Mouse (Mus musculus) midbrain, embryonic 14.5 days (tissue): ENCODE data around the gene Cetn4. TPM values are rescaled to one million over a fixed set of nuclear protein-coding genes. Genes with fewer than 3 reads are reported as not detected.

Experiments
- ATAC-seq: fragments of 200-750 bp; cut with Nextera tagmentation; 2 replicates; pipeline ENCODE4 v1.8.0; 2017; ENCODE audit warnings: moderate number of reproducible peaks, moderate library complexity; ENCODE audit not compliant: low FRiP score, low TSS enrichment
- DNase-seq: peaks from one replicate; pipeline ENCODE4 v3.0.0-alpha.2; 2015
- H3K27ac ChIP-seq: fragments of 300-500 bp; sonication (generic); replicated peaks from 2 replicates; pipeline ENCODE4 v1.5.1; 2014; ENCODE audit warnings: mild to moderate bottlenecking, low read depth, low read length, moderate library complexity
- H3K27me3 ChIP-seq: fragments of 300-500 bp; sonication (generic); 2 replicates; pipeline ENCODE4 v1.6.1; 2014; ENCODE audit warnings: low read length, control low read depth, mixed read lengths; ENCODE audit not compliant: control insufficient read depth, insufficient read depth
- H3K36me3 ChIP-seq: fragments of 300-500 bp; sonication (generic); 2 replicates; pipeline ENCODE4 v1.6.1; 2014; ENCODE audit warnings: low read length, control low read depth; ENCODE audit not compliant: control insufficient read depth, insufficient read depth
- H3K4me1 ChIP-seq: fragments of 300-500 bp; sonication (generic); 2 replicates; pipeline ENCODE4 v1.6.1; 2014; ENCODE audit warnings: mild to moderate bottlenecking, antibody characterized with exemption, low read length, control low read depth; ENCODE audit not compliant: control insufficient read depth, insufficient read depth
- H3K4me2 ChIP-seq: fragments of 300-500 bp; sonication (generic); 2 replicates; pipeline ENCODE4 v1.6.1; 2014; ENCODE audit warnings: mild to moderate bottlenecking, low read length, moderate library complexity
- H3K4me3 ChIP-seq: fragments of 300-500 bp; sonication (generic); replicated peaks from 2 replicates; pipeline ENCODE4 v1.5.1; 2014; ENCODE audit warnings: low read depth, low read length
- H3K9ac ChIP-seq: fragments of 300-500 bp; sonication (generic); replicated peaks from 2 replicates; pipeline ENCODE4 v1.6.1; 2014; ENCODE audit warnings: mild to moderate bottlenecking, low read length, moderate library complexity
- H3K9me3 ChIP-seq: fragments of 300-500 bp; sonication (generic); 2 replicates; pipeline ENCODE4 v1.6.1; 2016; ENCODE audit warnings: low read length, control low read depth, mixed read lengths; ENCODE audit not compliant: control insufficient read depth
- WGBS: fragments of 180-500 bp; shearing (Covaris S2); extraction: QIAGEN DNeasy Blood & Tissue Kit; methylation state at CpG from one replicate; pipeline ENCODE4 v1.1.7; 2014; 5-methylcytosine and 5-hydroxymethylcytosine counted together
- polyA plus RNA-seq: library from polyadenylated mRNA; unstranded; fragments of >200 nt; fragmentation: Nextera tagmentation; extraction: Ambion mirVana; gene quantifications from 2 replicates; pipeline ENCODE4 v1.2.1, GENCODE M21; 2014

Gene Cetn4
- polyA plus RNA-seq, 1 experiment from 2014 or later: 0.86 TPM

DNA sequence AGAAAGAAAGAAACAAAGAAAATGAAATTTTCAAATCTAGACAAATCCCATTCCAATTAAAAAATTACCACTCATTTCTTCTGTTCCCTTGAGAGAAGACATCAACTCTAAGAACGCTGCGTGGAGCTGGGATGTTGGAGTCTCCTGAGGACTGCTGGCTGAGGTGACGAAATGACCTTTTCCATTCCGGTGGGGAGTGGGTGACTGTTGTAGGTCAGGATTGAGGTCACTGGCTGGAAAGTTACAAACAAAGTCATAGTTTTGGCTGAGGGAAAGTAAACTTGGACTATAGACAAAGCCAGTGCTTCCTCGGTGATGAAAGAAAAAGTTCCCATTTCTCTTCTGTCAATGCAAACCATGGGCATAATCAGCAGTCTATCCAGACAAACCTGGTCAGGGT, 30.3 kb upstream of the Cetn4 start:
- Histone ChIP-seq H3K4me1 (no peaks in the 10 kb centered on the region), H3K27me3 (peaks cover 3% of the 10 kb centered on the region; the same call in 1 of the 2 replicates), H3K36me3 (no peaks in the 10 kb centered on the region), H3K4me3 (no peak overlapping the region), H3K9me3 (no peaks in the 10 kb centered on the region), H3K9ac (no peak overlapping the region), H3K4me2 (no peak overlapping the region), H3K27ac (no peak overlapping the region)
- ATAC-seq: no peak
- DNase-seq: no peak
- WGBS: 78% methylated on average over 5 of the region's 5 CpGs

DNA sequence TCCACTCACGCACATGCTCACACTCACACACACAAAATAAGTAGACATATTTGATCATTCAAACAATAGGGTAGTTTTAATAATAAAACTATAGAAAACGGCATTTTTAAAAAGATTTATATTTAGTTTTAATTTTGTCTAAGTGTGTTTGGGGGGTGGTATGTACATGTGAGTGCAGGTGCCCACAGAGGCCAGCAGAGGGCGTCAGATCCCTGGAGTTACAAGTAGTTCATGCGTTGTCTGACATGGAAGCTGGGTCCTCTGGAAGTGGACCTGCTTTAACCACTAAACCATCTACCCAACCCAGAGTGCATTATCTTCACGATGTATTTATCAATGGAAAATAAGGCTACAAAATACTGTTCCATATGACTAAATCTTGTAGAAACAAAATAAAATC, 28.6 kb upstream of the Cetn4 start:
- no peak for ATAC-seq
- no peak overlapping the region for H3K4me3 ChIP-seq
- H3K27me3 ChIP-seq: no peaks in the 10 kb centered on the region
- WGBS: 69% methylated on average over 5 of the region's 5 CpGs
- no peak overlapping the region for H3K9ac ChIP-seq
- no peaks in the 10 kb centered on the region for H3K36me3 ChIP-seq
- H3K4me2 ChIP-seq: no peak overlapping the region
- no peaks in the 10 kb centered on the region for H3K4me1 ChIP-seq
- H3K9me3 ChIP-seq: no peaks in the 10 kb centered on the region
- H3K27ac ChIP-seq: no peak overlapping the region
- DNase-seq: peak; percentile 18

DNA sequence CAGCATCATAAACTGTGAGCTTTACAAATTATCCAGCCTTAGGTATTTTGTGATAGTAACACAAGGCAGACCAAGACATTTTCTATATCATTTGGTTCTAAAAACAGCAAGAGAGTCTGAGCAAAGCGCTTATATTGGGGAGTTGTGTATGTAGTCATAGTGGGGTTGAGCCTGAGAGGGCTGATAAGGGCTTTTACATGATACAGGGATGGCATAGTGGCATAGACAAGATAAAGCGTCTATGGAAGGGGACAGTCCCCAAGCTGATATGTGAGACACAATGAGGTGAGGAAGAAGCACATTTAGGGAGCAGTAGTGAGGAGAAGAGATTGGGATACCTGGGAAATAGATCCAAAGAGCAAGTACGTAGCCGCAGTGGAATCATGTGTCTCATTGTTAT, 21.5 kb upstream of the Cetn4 start:
- Histone ChIP-seq H3K9ac (no peak overlapping the region), H3K27me3 (no peaks in the 10 kb centered on the region), H3K4me3 (no peak overlapping the region), H3K4me2 (no peak overlapping the region), H3K4me1 (no peaks in the 10 kb centered on the region), H3K36me3 (no peaks in the 10 kb centered on the region), H3K27ac (no peak overlapping the region), H3K9me3 (no peaks in the 10 kb centered on the region)
- ATAC-seq: no peak
- WGBS: 90% methylated on average over 4 of the region's 4 CpGs
- DNase-seq: no peak

DNA sequence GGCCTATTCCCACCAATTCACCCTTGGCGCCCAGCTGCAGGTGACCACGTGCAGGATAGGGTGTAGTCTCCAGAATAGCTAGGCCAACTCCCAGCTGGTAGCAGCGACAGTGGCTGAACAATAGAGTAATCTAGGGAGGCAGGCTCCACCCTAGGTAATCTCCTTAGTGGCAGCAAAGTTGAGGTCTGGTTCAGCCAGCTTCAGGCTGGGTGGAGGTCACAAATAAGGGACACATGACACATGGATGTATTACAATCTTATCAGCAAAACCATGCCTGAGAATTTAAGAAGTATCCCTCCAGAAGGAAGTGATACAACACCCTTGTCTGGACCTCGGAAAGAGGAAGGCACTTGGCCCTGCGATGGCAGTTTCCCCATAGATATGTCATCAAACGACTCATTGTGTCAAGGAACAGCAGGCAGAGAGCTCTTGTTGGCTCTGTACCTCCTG, 19.5 kb upstream of the Cetn4 start:
- no peak overlapping the region for H3K4me3 ChIP-seq
- H3K4me2 ChIP-seq: no peak overlapping the region
- no peak for ATAC-seq
- no peaks in the 10 kb centered on the region for H3K4me1 ChIP-seq
- H3K27ac ChIP-seq: no peak overlapping the region
- H3K27me3 ChIP-seq: no peaks in the 10 kb centered on the region
- no peak overlapping the region for H3K9ac ChIP-seq
- H3K36me3 ChIP-seq: no peaks in the 10 kb centered on the region
- no peaks in the 10 kb centered on the region for H3K9me3 ChIP-seq
- whole genome bisulfite sequencing: 68% methylated on average over 6 of the region's 6 CpGs
- no peak for DNase-seq

DNA sequence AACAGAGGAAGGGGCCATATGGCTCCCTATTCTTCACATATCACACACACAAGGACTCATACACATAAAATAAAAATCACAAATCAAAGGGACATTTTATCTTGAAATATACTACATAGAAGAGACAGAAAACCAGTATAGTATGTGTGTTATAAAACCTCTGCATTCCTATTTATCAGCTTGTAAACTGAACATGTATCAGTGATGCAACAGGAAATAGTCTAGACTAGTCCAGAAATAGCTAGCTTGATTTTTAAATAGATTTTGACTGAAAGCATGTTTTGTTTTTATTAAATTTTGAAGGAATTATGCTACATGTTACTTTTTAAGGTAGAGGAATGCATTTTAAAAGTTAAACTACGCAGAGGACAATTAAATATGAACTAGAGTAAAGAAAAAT, 17.5 kb upstream of the Cetn4 start:
- WGBS: 88% methylated on average over 1 of the region's 1 CpGs
- Histone ChIP-seq H3K9ac (no peak overlapping the region), H3K4me1 (no peaks in the 10 kb centered on the region), H3K4me3 (no peak overlapping the region), H3K27me3 (no peaks in the 10 kb centered on the region), H3K4me2 (no peak overlapping the region), H3K9me3 (no peaks in the 10 kb centered on the region), H3K27ac (no peak overlapping the region), H3K36me3 (no peaks in the 10 kb centered on the region)
- ATAC-seq (no peak), DNase-seq (no peak)

DNA sequence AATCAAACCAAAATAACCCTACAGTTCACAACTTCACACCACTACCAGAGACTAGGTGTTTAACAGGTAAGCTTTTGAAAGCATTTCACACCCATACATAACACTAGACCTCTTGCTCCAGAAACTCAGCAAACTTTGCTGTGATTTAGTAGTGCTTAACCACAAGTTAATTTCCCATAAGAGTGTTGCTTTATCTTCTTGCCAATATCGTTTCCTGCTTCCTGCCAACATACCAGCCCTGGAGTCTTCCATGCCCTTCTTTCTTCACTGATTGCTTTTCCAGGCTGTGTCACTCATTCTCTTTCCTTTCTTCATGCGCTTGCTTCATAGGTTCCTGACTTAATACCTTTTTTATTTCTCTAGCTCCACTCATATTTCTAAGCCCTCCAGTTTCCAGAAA, 16.0 kb upstream of the Cetn4 start:
- DNase-seq (no peak), ATAC-seq (no peak)
- H3K4me3 ChIP-seq: no peak overlapping the region
- 89% methylated on average over 2 of the region's 2 CpGs for WGBS
- no peaks in the 10 kb centered on the region for H3K36me3 ChIP-seq
- no peaks in the 10 kb centered on the region for H3K9me3 ChIP-seq
- no peak overlapping the region for H3K4me2 ChIP-seq
- no peak overlapping the region for H3K27ac ChIP-seq
- H3K27me3 ChIP-seq: no peaks in the 10 kb centered on the region
- H3K9ac ChIP-seq: no peak overlapping the region
- no peaks in the 10 kb centered on the region for H3K4me1 ChIP-seq

DNA sequence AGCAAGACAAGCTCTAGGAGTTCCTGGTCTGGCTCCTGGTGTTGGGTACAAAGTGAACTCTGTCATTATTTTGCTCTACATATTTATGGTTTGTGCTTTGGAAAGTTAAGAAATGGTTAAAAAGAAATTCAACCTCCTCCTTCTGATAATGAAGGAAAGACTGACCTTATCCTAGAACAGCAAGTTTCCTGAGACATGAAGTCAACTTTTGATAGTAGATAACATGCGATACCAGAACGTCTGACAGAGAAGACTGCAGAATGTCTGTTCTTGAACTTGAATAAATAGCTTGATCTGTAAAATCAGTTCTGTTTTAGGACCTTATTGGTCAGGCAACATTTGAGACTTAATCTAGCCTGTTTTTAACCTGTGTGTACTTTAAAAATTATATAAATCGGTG, 14.1 kb upstream of the Cetn4 start:
- H3K4me1 ChIP-seq: no peaks in the 10 kb centered on the region
- no peak overlapping the region for H3K4me2 ChIP-seq
- no peak overlapping the region for H3K4me3 ChIP-seq
- no peak for DNase-seq
- no peaks in the 10 kb centered on the region for H3K27me3 ChIP-seq
- H3K9ac ChIP-seq: no peak overlapping the region
- no peaks in the 10 kb centered on the region for H3K9me3 ChIP-seq
- no peak overlapping the region for H3K27ac ChIP-seq
- WGBS: 93% methylated on average over 3 of the region's 3 CpGs
- no peaks in the 10 kb centered on the region for H3K36me3 ChIP-seq
- ATAC-seq: no peak

DNA sequence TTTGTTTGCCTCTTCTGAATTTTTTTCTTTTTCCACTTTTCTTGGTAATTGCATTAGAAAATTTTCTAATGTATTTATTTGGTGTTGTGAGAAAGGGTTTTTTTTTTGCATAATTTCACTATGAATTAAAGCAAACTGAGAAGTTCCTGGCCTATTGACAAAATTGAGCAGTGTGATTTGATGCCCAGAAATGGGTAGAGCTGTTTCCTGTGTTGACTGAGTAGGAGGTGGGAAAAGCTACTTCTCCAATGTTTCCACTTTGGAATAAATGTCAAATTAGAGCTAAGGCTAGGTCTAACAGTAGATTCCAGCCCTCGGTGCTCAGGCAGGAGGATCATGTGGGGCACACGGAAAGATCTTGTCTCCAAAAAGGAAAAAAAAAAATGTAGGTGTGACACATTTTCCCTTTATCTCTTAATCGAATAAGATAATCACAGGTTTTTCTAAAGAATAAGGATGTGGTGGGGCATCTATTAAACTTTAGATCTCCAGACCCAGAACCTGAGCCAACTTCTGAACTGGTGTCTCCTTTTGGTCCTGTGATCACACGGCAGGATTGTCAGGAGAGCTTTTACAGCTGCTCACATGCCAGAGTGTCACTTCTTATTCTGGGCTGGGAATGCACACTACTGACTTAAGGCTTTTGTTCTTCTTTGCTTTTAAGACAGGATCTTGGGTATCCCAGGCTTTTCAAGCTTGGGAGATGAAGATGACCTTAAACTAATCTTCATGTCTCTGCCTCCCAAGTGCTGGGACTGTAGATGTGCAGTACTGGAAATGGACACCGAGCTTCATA, 13.0 kb upstream of the Cetn4 start:
- ATAC-seq: no peak
- WGBS: 91% methylated on average over 5 of the region's 5 CpGs
- H3K36me3 ChIP-seq: no peaks in the 10 kb centered on the region
- no peaks in the 10 kb centered on the region for H3K27me3 ChIP-seq
- H3K4me2 ChIP-seq: no peak overlapping the region
- no peak for DNase-seq
- no peaks in the 10 kb centered on the region for H3K9me3 ChIP-seq
- H3K4me3 ChIP-seq: no peak overlapping the region
- no peak overlapping the region for H3K9ac ChIP-seq
- no peaks in the 10 kb centered on the region for H3K4me1 ChIP-seq
- H3K27ac ChIP-seq: no peak overlapping the region

DNA sequence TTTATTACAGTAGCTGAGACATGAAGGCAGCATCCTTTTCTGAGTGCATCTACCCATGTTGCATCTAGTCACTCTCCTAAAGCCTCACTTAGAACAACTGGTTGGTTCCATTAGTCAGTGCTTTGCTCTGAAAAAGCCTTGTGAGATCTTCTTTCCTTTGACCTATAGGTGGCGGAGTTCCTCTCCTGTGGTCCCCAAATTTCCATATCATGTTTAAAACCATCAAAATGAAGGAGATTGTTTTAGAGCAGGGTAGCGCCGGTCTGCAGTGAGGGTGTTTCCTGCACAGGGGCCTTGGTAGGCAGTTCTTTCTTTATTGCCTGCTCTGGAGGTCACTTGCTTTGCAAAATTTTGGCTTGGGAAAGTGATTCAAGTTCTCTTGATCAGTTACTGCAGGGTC, 11.8 kb upstream of the Cetn4 start:
- H3K4me1 ChIP-seq: no peaks in the 10 kb centered on the region
- no peaks in the 10 kb centered on the region for H3K36me3 ChIP-seq
- ATAC-seq: no peak
- H3K9me3 ChIP-seq: no peaks in the 10 kb centered on the region
- DNase-seq: peak; percentile 51
- no peak overlapping the region for H3K9ac ChIP-seq
- no peaks in the 10 kb centered on the region for H3K27me3 ChIP-seq
- H3K4me3 ChIP-seq: no peak overlapping the region
- no peak overlapping the region for H3K4me2 ChIP-seq
- H3K27ac ChIP-seq: no peak overlapping the region
- 50% methylated on average over 3 of the region's 3 CpGs for WGBS
